Mouse (Mus musculus) lung, adult 2 months (tissue): ENCODE measurements around the gene Slc48a1.

Source experiments
- CTCF ChIP-seq: fragments of 200-500 bp; IDR thresholded peaks from 2 replicates; pipeline ENCODE4 v1.5.1; 2011; ENCODE audit warnings: mild to moderate bottlenecking, low read length, control low read depth; ENCODE audit not compliant: insufficient read depth
- POLR2A ChIP-seq: fragments of 200-500 bp; IDR thresholded peaks from 2 replicates; pipeline ENCODE4 v1.6.1; 2011; ENCODE audit warnings: low read depth, mild to moderate bottlenecking, control low read depth, low read length, borderline replicate concordance; ENCODE audit errors: extremely low read depth

DNA sequence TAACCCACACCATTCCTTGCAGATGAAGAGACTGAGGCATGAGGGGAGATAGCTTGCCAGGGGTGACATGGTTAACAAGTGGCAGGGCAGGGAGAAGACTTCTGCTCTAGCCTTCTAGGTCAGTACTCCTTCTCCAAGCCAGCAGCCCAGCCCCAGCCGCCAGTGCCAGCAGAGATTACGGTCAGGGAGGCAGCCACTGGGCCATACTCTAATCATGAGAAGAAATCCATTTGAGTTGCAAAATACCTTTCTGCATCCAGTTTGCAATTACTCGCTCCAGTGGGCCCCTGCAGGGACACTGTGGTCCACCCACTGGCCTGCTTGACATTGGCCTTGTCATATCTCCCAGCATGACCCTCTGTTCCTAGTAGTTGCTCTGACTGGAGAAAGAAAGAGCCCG, 60.1 kb downstream of the Slc48a1 start:
- TF ChIP-seq CTCF (no peak), POLR2A (no peak)
